Mouse (Mus musculus) cerebellum, adult 2 months (tissue): ENCODE results near the gene Gimap7. TPM values are rescaled to one million over a fixed set of nuclear protein-coding genes. Genes with fewer than 3 reads are reported as not detected.

Source experiments
- DNase-seq, 2 experiments: peaks; one replicate each; pipeline ENCODE4 v3.0.0; 2021
- H3K27ac ChIP-seq: fragments of 200-500 bp; 2 replicates; pipeline ENCODE4 v1.5.1; 2012; ENCODE audit warnings: low read length, control low read depth, inconsistent platforms; ENCODE audit not compliant: insufficient read depth
- H3K27me3 ChIP-seq: fragments of 200-500 bp; 2 replicates; pipeline ENCODE4 v1.6.1; 2012; ENCODE audit warnings: inconsistent platforms, mild to moderate bottlenecking, low read length, moderate library complexity; ENCODE audit not compliant: control insufficient read depth, insufficient read depth
- H3K4me1 ChIP-seq: fragments of 200-500 bp; 2 replicates; pipeline ENCODE4 v1.6.1; 2011; ENCODE audit warnings: low read length; ENCODE audit not compliant: control insufficient read depth, insufficient read depth
- H3K4me3 ChIP-seq: fragments of 200-500 bp; replicated peaks from 2 replicates; pipeline ENCODE3; 2011; ENCODE audit warnings: mild to moderate bottlenecking, low read depth, low read length, control low read depth; ENCODE audit not compliant: insufficient read depth
- CTCF ChIP-seq: fragments of 200-500 bp; IDR thresholded peaks from 2 replicates; pipeline ENCODE4 v1.5.1; 2011; ENCODE audit warnings: low read depth, mild to moderate bottlenecking, control low read depth, low read length, moderate library complexity, borderline replicate concordance; ENCODE audit not compliant: insufficient read depth
- POLR2A ChIP-seq: fragments of 200-500 bp; IDR thresholded peaks from 2 replicates; pipeline ENCODE4 v1.6.1; 2011; ENCODE audit warnings: low read length, control low read depth, borderline replicate concordance; ENCODE audit not compliant: insufficient read depth
- WGBS: fragments of 180-500 bp; shearing (Covaris S2); methylation state at CpG from one replicate; pipeline ENCODE4 v1.1.7; 2018; 5-methylcytosine and 5-hydroxymethylcytosine counted together
- polyA plus RNA-seq: library from polyadenylated mRNA; depleted of rRNA; stranded (reverse); fragments of >200 nt; gene quantifications from 2 replicates; pipeline ENCODE4 v1.2.3, GENCODE M21; 2012; rRNA removed

The Gimap7 gene
- not detected in 2 replicates for polyA plus RNA-seq

- Histone ChIP-seq H3K4me1 (no peaks in the 10 kb centered on the region), H3K27me3 (no peaks in the 10 kb centered on the region; the same call in 1 of the 2 replicates), H3K4me3 (no peak within 1 kb of the TSS), H3K27ac (no peak within 1 kb of the TSS)
- DNase-seq: no peak
- 51% methylated on average over 2 of the region's 2 CpGs for WGBS
- TF ChIP-seq POLR2A: no peak
- TF ChIP-seq CTCF: no peak
Observed at GRCm38 (mm10) chr6:48718455-48718854, at the start of gene Gimap7, which contains the start of gene Gm28053. Gene Gimap7, plus strand, starts transcription at chr6:48718621. Gene Gm28053, plus strand, starts transcription at chr6:48718607.

GRCm38 (mm10) chr6:48669446-48669969 lies 48.9 kb upstream of the Gimap7 start:
- 69% methylated on average over 2 of the region's 2 CpGs for WGBS
- Histone ChIP-seq H3K27me3 (no peaks in the 10 kb centered on the region), H3K4me3 (no peak overlapping the region), H3K4me1 (no peaks in the 10 kb centered on the region), H3K27ac (no peak overlapping the region)
- TF ChIP-seq POLR2A (no peak), CTCF (no peak)
- no peak for DNase-seq

GRCm38 (mm10) chr6:48674291-48675058 lies 43.9 kb upstream of the Gimap7 start:
- no peak overlapping the region for H3K27ac ChIP-seq
- TF ChIP-seq POLR2A (no peak), CTCF (no peak)
- no peak overlapping the region for H3K4me3 ChIP-seq
- no peak for DNase-seq
- WGBS: 96% methylated on average over 9 of the region's 9 CpGs
- H3K4me1 ChIP-seq: no peaks in the 10 kb centered on the region; the same call in 1 of the 2 replicates
- no peaks in the 10 kb centered on the region for H3K27me3 ChIP-seq

- no peaks in the 10 kb centered on the region for H3K27me3 ChIP-seq
- no peak for DNase-seq
- no peak overlapping the region for H3K4me3 ChIP-seq
- no peaks in the 10 kb centered on the region; the same call in 1 of the 2 replicates for H3K4me1 ChIP-seq
- no peak for TF ChIP-seq CTCF
- no peak for TF ChIP-seq POLR2A
- WGBS: 60% methylated on average over 10 of the region's 10 CpGs
- H3K27ac ChIP-seq: no peak overlapping the region
Observed at GRCm38 (mm10) chr6:48675400-48675930, 43.0 kb upstream of the Gimap7 start.

GRCm38 (mm10) chr6:48675931-48676859 lies 42.2 kb upstream of the Gimap7 start, which contains the start of gene Gimap9:
Gene Gimap9, plus strand, starts transcription at chr6:48676129.
- Histone ChIP-seq H3K27ac (no peak within 1 kb of the TSS), H3K27me3 (no peaks in the 10 kb centered on the region), H3K4me3 (no peak within 1 kb of the TSS), H3K4me1 (no peaks in the 10 kb centered on the region; the same call in 1 of the 2 replicates)
- WGBS: 39% methylated on average over 13 of the region's 13 CpGs
- TF ChIP-seq CTCF (no peak), POLR2A (no peak)
- DNase-seq: no peak

- no peak for TF ChIP-seq POLR2A
- no peak for TF ChIP-seq CTCF
- H3K4me3 ChIP-seq: no peak overlapping the region
- WGBS: 34% methylated on average over 5 of the region's 5 CpGs
Observed at GRCm38 (mm10) chr6:48676860-48677415, 41.5 kb upstream of the Gimap7 start.

GRCm38 (mm10) chr6:48677492-48678345 lies 40.7 kb upstream of the Gimap7 start:
- Histone ChIP-seq H3K4me1 (no peaks in the 10 kb centered on the region; the same call in 1 of the 2 replicates), H3K4me3 (no peak overlapping the region), H3K27me3 (no peaks in the 10 kb centered on the region), H3K27ac (no peak overlapping the region)
- no peak for TF ChIP-seq POLR2A
- TF ChIP-seq CTCF: no peak
- no peak for DNase-seq
- 82% methylated on average over 17 of the region's 17 CpGs for WGBS

More at GRCm38 (mm10) chr6:48676860-48677415, 41.5 kb upstream of the Gimap7 start:
- Histone ChIP-seq H3K4me1 (no peaks in the 10 kb centered on the region; the same call in 1 of the 2 replicates), H3K27me3 (no peaks in the 10 kb centered on the region), H3K27ac (no peak overlapping the region)
- DNase-seq: no peak
